ENCODE assay signal across 7 mouse cellular contexts in genomic region chr11:117357916-117358639, GRCm38 (mm10).
A peak's percentile ranks its signal among the peaks of the same experiment; 100 is the strongest.
DNase-seq lines count a peak whose midpoint lies in the region; ATAC-seq lines count a peak whose summit lies in the region.

No protein-coding gene starts in this region.

- WGBS in limb, embryonic 10.5 days = 39% methylated on average over 8 of the region's 8 CpGs
- 38% methylated on average over 8 of the region's 8 CpGs for WGBS in midbrain, embryonic 14.5 days

- no peak overlapping the region for H3K4me3 ChIP-seq in limb, embryonic 10.5 days
- no peak overlapping the region for H3K4me3 ChIP-seq in midbrain, embryonic 14.5 days (replicated peaks; ENCODE audit: low read depth, low read length)

- no peaks in the 10 kb centered on the region for H3K9me3 ChIP-seq in limb, embryonic 10.5 days (replicated peaks)
- no peaks in the 10 kb centered on the region for H3K9me3 ChIP-seq in midbrain, embryonic 14.5 days (ENCODE audit: control insufficient read depth, low read length)

- ATAC-seq in midbrain, embryonic 14.5 days (ENCODE audit: low FRiP score, low TSS enrichment) = peak; percentile 36; the same call in 1 of the 2 replicates

- DNase-seq in adrenal gland, postnatal 10 days = peak; percentile 95
- peak; percentile 94 for DNase-seq in embryo, embryonic 9.5 days (ENCODE audit: extremely low spot score)
- peak; percentile 61 for DNase-seq in gonadal fat pad, adult 2 months (ENCODE audit: low read depth)
- DNase-seq in kidney, adult 18-20 months = peak; percentile 96
- DNase-seq in limb, embryonic 10.5 days (ENCODE audit: low spot score) = peak; percentile 97
- DNase-seq in midbrain, embryonic 14.5 days = peak; percentile 98
- DNase-seq in spleen, adult 18-20 months = peak; percentile 81 to 96

- H3K27ac ChIP-seq in limb, embryonic 10.5 days = no peak overlapping the region
- H3K27ac ChIP-seq in midbrain, embryonic 14.5 days (replicated peaks; ENCODE audit: low read depth, low read length) = no peak overlapping the region

- H3K4me2 ChIP-seq in midbrain, embryonic 14.5 days (ENCODE audit: low read length) = no peak overlapping the region

- H3K4me1 ChIP-seq in limb, embryonic 10.5 days = peaks cover 17% of the 10 kb centered on the region; the same call in 1 of the 2 replicates
- H3K4me1 ChIP-seq in midbrain, embryonic 14.5 days (ENCODE audit: control insufficient read depth, insufficient read depth, low read length) = no peaks in the 10 kb centered on the region

- H3K27me3 ChIP-seq in limb, embryonic 10.5 days (ENCODE audit: low read depth, poor library complexity, severe bottlenecking) = no peaks in the 10 kb centered on the region
- no peaks in the 10 kb centered on the region for H3K27me3 ChIP-seq in midbrain, embryonic 14.5 days (ENCODE audit: control insufficient read depth, insufficient read depth, low read length)

- H3K36me3 ChIP-seq in limb, embryonic 10.5 days = peaks cover 100% of the 10 kb centered on the region
- peaks cover 93% of the 10 kb centered on the region for H3K36me3 ChIP-seq in midbrain, embryonic 14.5 days (ENCODE audit: control insufficient read depth, insufficient read depth, low read length)

- no peak overlapping the region for H3K9ac ChIP-seq in midbrain, embryonic 14.5 days (replicated peaks; ENCODE audit: low read length)
